Mouse (Mus musculus) C2C12 (cell line): ENCODE measurements around the gene Med4.

Source experiments
- CEBPB ChIP-seq: IDR thresholded peaks from one replicate; pipeline ENCODE4 v1.6.1; 2011; ENCODE audit warnings: low read depth, mild to moderate bottlenecking, control low read depth, moderate library complexity
- CTCF ChIP-seq: IDR thresholded peaks from one replicate; pipeline ENCODE4 v1.5.1; 2011; ENCODE audit not compliant: control insufficient read depth, insufficient read depth, insufficient read length
- MAX ChIP-seq: IDR thresholded peaks from one replicate; pipeline ENCODE4 v1.6.1; 2011; ENCODE audit warnings: mild to moderate bottlenecking, control low read depth
- MYOD1 ChIP-seq: IDR thresholded peaks from one replicate; pipeline ENCODE4 v1.6.1; 2011; ENCODE audit warnings: low read depth; ENCODE audit not compliant: control insufficient read depth, insufficient read length
- USF1 ChIP-seq: IDR thresholded peaks from one replicate; pipeline ENCODE4 v1.6.1; 2011; ENCODE audit warnings: low read depth, mild to moderate bottlenecking, control low read depth, moderate library complexity

DNA sequence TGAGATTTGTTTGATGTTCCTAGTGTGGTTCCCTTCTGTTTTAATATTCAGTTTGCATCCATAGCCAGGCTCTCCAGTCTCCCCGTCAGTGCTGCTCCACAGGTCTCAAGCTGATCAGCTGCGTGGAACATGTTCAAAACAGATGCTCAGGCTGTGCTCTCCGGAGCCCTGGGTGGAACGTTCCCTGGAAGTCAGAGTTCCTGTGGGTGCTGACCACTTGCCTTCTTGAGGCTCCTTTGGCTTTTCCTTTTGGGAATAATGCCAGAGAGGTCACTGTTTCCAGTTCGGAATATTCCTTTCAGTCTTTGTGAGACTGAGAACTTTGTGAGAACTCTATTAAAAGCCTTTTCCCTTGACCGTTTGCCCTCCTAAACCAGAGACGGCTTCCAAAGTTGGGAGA is 34.3 kb upstream of the Med4 start:
- TF ChIP-seq CTCF (no peak), USF1 (no peak), MAX (no peak), MYOD1 (no peak), CEBPB (no peak)
